Mouse (Mus musculus) heart, postnatal 0 days (tissue): ENCODE results near the gene Rlbp1.

Experiments used
- CTCF ChIP-seq: IDR thresholded peaks from 2 replicates; pipeline ENCODE4 v1.5.1; 2016; ENCODE audit warnings: antibody characterized with exemption, control low read depth, low read depth
- EP300 ChIP-seq: IDR thresholded peaks from 2 replicates; pipeline ENCODE4 v1.6.1; 2016; ENCODE audit warnings: antibody characterized with exemption, low read depth

DNA sequence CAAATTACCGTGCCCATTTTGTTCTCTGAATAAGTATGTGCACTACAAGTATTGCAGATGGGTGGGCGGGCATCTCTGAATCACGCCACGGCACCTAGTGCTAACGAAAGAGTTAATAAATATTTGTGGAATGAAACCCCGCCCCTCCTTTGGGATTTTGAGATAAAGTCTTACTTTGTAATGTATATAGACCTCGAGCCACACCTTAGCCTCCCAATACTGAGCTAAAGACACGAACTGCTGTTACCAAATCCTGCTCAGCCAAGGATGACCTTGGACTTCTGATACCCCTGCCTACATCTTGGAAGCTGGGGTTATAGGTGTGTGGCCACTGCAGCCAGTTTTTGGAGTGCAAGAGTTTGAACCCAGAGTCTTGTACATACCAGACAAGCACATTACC, 11.6 kb upstream of the Rlbp1 start:
- TF ChIP-seq CTCF (no peak), EP300 (no peak)
